ENCODE assay signal across 8 mouse cellular contexts in genomic region chr4:126468285-126468901, GRCm38 (mm10). TPM values are rescaled to one million over a fixed set of nuclear protein-coding genes. Genes with fewer than 3 reads are reported as not detected.
DNase-seq lines count a peak whose midpoint lies in the region; ATAC-seq lines count a peak whose summit lies in the region.

Ago1 (minus strand) TSS chr4:126468583.

- peak; percentile 95 to 96 for DNase-seq in CD8-positive naive resting alpha-beta T cell, adult 2 months (ENCODE audit: low read depth in 2 of 2, low spot score in 2 of 2)
- DNase-seq in c-Kit-positive CD71-negative TER-119-negative erythroid progenitor cells, embryonic 14.5 days (ENCODE audit: low read depth) = peak; percentile 88
- DNase-seq in forebrain, embryonic 11.5 days (ENCODE audit: low spot score) = peak; percentile 99
- peak; percentile 94 to 96 for DNase-seq in kidney, postnatal 36 days
- peak; percentile 83 for DNase-seq in telencephalon, adult 2 months (ENCODE audit: low read depth, low spot score)

- no peaks in the 10 kb centered on the region for H3K27me3 ChIP-seq in forebrain, embryonic 11.5 days (ENCODE audit: control insufficient read depth, insufficient read depth, low read length)
- H3K27me3 ChIP-seq in heart, embryonic 16.5 days (ENCODE audit: control insufficient read depth, insufficient read depth, low read length) = no peaks in the 10 kb centered on the region
- no peaks in the 10 kb centered on the region for H3K27me3 ChIP-seq in liver, embryonic 15.5 days
- no peaks in the 10 kb centered on the region for H3K27me3 ChIP-seq in neural tube, embryonic 12.5 days (replicated peaks)

- peak within 1 kb of the TSS; percentile 97 for H3K9ac ChIP-seq in forebrain, embryonic 11.5 days (ENCODE audit: low read length)
- peak within 1 kb of the TSS; percentile 91 for H3K9ac ChIP-seq in heart, embryonic 16.5 days (ENCODE audit: low read length)
- H3K9ac ChIP-seq in liver, embryonic 15.5 days = peak within 1 kb of the TSS; percentile 80
- H3K9ac ChIP-seq in neural tube, embryonic 12.5 days = peak within 1 kb of the TSS; percentile 97

- peak within 1 kb of the TSS; percentile 97 for H3K27ac ChIP-seq in forebrain, embryonic 11.5 days (ENCODE audit: low read depth, low read length)
- H3K27ac ChIP-seq in heart, embryonic 16.5 days (ENCODE audit: low read length) = peak within 1 kb of the TSS; percentile 79
- peak within 1 kb of the TSS; percentile 61 for H3K27ac ChIP-seq in liver, embryonic 15.5 days (replicated peaks)
- H3K27ac ChIP-seq in neural tube, embryonic 12.5 days = peak within 1 kb of the TSS; percentile 93

- under 1% methylated on average over 51 of the region's 55 CpGs for WGBS in forebrain, embryonic 11.5 days
- WGBS in heart, embryonic 16.5 days = under 1% methylated on average over 55 of the region's 55 CpGs
- WGBS in liver, embryonic 15.5 days (ENCODE audit: insufficient replicate concordance) = under 1% methylated on average over 55 of the region's 55 CpGs
- WGBS in neural tube, embryonic 12.5 days = under 1% methylated on average over 55 of the region's 55 CpGs

- peak; percentile 72 for ATAC-seq in forebrain, embryonic 11.5 days (replicated peaks; ENCODE audit: low FRiP score)
- peak; percentile 90 for ATAC-seq in heart, embryonic 16.5 days (replicated peaks; ENCODE audit: extremely low read depth, insufficient read depth, low FRiP score)
- ATAC-seq in liver, embryonic 15.5 days (ENCODE audit: insufficient read depth) = peak; percentile 87
- peak; percentile 77 for ATAC-seq in neural tube, embryonic 12.5 days (ENCODE audit: low FRiP score, low read depth)

- peaks cover 26% of the 10 kb centered on the region for H3K4me1 ChIP-seq in forebrain, embryonic 11.5 days (replicated peaks; ENCODE audit: control insufficient read depth, insufficient read depth, low read length)
- H3K4me1 ChIP-seq in heart, embryonic 16.5 days (ENCODE audit: control insufficient read depth, insufficient read depth, low read length) = peaks cover 22% of the 10 kb centered on the region
- H3K4me1 ChIP-seq in liver, embryonic 15.5 days (replicated peaks) = peaks cover 41% of the 10 kb centered on the region
- H3K4me1 ChIP-seq in neural tube, embryonic 12.5 days = peaks cover 39% of the 10 kb centered on the region

- H3K4me2 ChIP-seq in forebrain, embryonic 11.5 days (ENCODE audit: low read depth, low read length, severe bottlenecking) = peak within 1 kb of the TSS; percentile 80
- H3K4me2 ChIP-seq in heart, embryonic 16.5 days (ENCODE audit: low read depth, low read length) = peak within 1 kb of the TSS; percentile 88
- H3K4me2 ChIP-seq in liver, embryonic 15.5 days = peak within 1 kb of the TSS; percentile 96
- peak within 1 kb of the TSS; percentile 74 for H3K4me2 ChIP-seq in neural tube, embryonic 12.5 days (replicated peaks)

- no peaks in the 10 kb centered on the region for H3K9me3 ChIP-seq in forebrain, embryonic 11.5 days (ENCODE audit: control insufficient read depth, low read length)
- no peaks in the 10 kb centered on the region for H3K9me3 ChIP-seq in heart, embryonic 16.5 days (replicated peaks; ENCODE audit: control insufficient read depth, low read length)
- no peaks in the 10 kb centered on the region for H3K9me3 ChIP-seq in liver, embryonic 15.5 days (replicated peaks)
- no peaks in the 10 kb centered on the region for H3K9me3 ChIP-seq in neural tube, embryonic 12.5 days

- peak within 1 kb of the TSS; percentile 93 for H3K4me3 ChIP-seq in forebrain, embryonic 11.5 days (ENCODE audit: low read depth, low read length)
- H3K4me3 ChIP-seq in heart, embryonic 16.5 days (ENCODE audit: low read length) = peak within 1 kb of the TSS; percentile 98
- peak within 1 kb of the TSS; percentile 85 for H3K4me3 ChIP-seq in liver, embryonic 15.5 days (replicated peaks)
- peak within 1 kb of the TSS; percentile 94 for H3K4me3 ChIP-seq in neural tube, embryonic 12.5 days

- H3K36me3 ChIP-seq in forebrain, embryonic 11.5 days (ENCODE audit: control insufficient read depth, insufficient read depth, low read length) = no peaks in the 10 kb centered on the region; the same call in 1 of the 2 replicates
- H3K36me3 ChIP-seq in heart, embryonic 16.5 days (ENCODE audit: control insufficient read depth, insufficient read depth) = no peaks in the 10 kb centered on the region
- H3K36me3 ChIP-seq in liver, embryonic 15.5 days (replicated peaks) = no peaks in the 10 kb centered on the region
- H3K36me3 ChIP-seq in neural tube, embryonic 12.5 days = no peaks in the 10 kb centered on the region; the same call in 1 of the 2 replicates

RNA-seq across cellular contexts. Expression of gene Ago1, which starts in this region (rescaled TPM):
- 23.2 and 26.8 TPM in 2 replicates for polyA plus RNA-seq in forebrain, embryonic 11.5 days (2014; fragmentation: Nextera tagmentation; extraction: Ambion mirVana)
- 2.1 and 2.3 TPM in 2 replicates for polyA plus RNA-seq in heart, embryonic 16.5 days (2015; fragmentation: Nextera tagmentation; extraction: Ambion mirVana)
- polyA plus RNA-seq in liver, embryonic 15.5 days (2015; fragmentation: Nextera tagmentation; extraction: Ambion mirVana) = 0.94 and 1.1 TPM in 2 replicates
- 18.4 and 19.7 TPM in 2 replicates for polyA plus RNA-seq in neural tube, embryonic 12.5 days (2016; fragmentation: Nextera tagmentation; extraction: Ambion mirVana)

Comparison
In these comparisons a context has a peak if more than half of its experiments do, and no peak if none do; other contexts are left out.
1. Peak in every context shown above with its lines: DNase-seq, ATAC-seq, H3K4me3 ChIP-seq and H3K27ac ChIP-seq.